Mouse (Mus musculus) granulocyte monocyte progenitor cell, adult 5-6 weeks (primary cell): ENCODE measurements around the gene Smyd3. TPM values are rescaled to one million over a fixed set of nuclear protein-coding genes. Genes with fewer than 3 reads are reported as not detected.
"Not testable (repeated sequence)": the region's sequence is repeated elsewhere in the genome, so short reads cannot be mapped to it uniquely, and the experiment has no call there.

ENCODE experiments used
- ATAC-seq: replicated peaks from 2 replicates; pipeline ENCODE4 v1.8.0; 2016; ENCODE audit warnings: mild to moderate bottlenecking, moderate TSS enrichment, inconsistent platforms; ENCODE audit not compliant: poor library complexity, severe bottlenecking
- total RNA-seq, 2 experiments: library from RNA; stranded (forward) in 1 of 2; stranded (reverse) in 1 of 2; fragments of 200-712, 200-1000 nt in 1 of 2; fragments of >200 nt in 1 of 2; fragmentation: Nextera tagmentation in 1 of 2; gene quantifications; 2 replicates each; pipeline ENCODE4 v1.2.3; 2014 to 2017

Gene Smyd3
- total RNA-seq, 2 experiments from 2014 or later: 30.2 to 34.9 TPM

GRCm38 (mm10) chr1:179313618-179314017, 204.2 kb downstream of the Smyd3 start:
- no peak for ATAC-seq

DNA sequence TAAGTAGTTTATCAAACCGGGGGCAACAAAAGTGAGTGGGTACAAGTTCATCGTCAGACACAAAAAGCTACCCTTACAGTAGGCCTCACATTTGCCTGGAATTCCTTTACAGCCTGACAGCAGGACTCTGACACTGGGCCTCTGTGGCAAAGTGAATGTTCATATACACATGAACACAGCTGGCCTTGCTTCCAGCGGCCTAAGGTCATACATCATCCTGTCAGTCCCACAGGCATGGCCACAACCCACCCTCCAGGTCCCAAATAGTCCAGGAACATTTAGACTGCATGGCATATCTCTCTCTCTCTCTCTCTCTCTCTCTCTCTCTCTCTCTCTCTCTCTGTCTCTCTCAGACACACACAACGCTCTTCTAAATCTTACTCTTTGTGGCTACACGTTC, 208.4 kb downstream of the Smyd3 start:
- no peak for ATAC-seq

GRCm38 (mm10) chr1:179302446-179303230, 215.2 kb downstream of the Smyd3 start:
- ATAC-seq: no peak

DNA sequence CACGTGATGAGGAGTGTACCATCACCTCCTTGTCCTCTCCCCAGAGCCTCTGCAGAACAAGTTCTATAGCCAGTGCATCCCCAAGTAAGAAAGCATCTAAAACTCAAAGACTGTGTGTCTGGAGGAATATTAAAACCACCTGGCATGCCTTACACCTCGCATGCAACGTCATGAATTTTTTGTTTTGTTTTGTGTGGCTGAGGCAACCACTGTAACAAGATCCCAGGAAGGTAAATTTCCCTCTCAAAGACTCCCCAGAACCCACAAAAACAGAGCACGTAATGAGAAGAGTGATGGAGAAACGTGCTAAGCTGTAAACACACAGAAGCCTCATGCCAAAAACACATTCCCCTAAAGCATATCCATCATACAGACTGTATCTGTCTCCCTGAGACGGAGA, 222.2 kb downstream of the Smyd3 start:
- no peak for ATAC-seq

GRCm38 (mm10) chr1:179293772-179294353, 224.0 kb downstream of the Smyd3 start:
- no peak for ATAC-seq

DNA sequence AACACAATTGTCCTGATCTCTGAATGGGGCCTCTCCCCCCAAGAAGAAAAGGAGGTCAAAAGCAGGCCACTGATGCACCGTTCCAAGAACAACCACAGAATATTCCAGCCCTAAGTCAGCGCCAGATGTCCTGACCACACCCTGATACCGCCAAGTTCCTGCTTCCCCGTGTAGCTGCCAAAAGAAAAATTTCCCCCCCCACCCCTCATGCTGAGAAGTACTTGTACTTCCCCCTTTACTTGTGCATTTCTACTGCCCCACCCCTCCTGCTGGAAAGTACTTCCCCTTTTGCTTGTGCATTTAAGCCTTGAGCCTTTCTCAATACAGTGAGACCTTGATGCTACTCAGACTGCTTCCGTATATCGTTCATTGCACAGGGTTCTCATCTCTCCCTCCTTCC, 227.7 kb downstream of the Smyd3 start:
- ATAC-seq: not testable (repeated sequence)

- no peak for ATAC-seq
Measured at GRCm38 (mm10) chr1:179289744-179290143, 228.1 kb downstream of the Smyd3 start.

DNA sequence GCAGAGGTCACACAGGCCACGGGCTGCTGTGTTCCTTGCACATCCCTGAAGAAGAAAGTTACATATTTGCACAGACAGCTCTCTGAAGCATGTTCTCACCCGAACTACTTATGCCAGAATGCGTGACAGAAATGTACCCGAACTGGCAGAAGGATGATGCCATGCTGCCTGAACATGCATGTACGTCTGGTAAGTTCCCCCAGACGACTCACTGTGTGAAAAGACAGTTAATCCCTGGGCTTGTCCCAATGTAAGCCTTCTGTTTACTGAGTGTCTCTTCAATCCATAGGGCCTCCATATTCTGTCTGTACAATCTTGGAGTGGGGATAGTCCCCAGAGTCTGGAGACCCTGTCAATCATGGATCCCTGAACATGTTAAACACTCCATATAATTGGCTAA, 231.1 kb downstream of the Smyd3 start:
- no peak for ATAC-seq

DNA sequence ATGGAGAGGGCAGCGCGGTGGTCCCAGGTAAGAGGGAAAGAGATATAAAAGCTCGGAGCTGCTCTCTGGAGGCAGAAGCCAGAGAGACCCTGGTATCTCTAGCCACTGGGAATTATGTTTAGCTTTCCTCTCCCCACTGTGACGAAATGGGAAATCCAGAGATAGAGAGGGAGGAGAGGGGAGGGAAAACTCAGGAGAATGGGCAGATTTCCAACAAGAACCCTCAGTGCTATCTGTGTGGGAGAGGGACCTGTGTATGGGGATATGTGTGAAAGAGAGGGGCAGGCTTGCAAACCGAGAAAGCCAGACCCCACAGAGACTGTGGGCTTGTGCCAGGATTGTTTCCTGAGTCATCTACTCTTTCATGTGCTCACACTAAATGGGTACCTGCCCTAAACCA, 235.0 kb downstream of the Smyd3 start:
- ATAC-seq: no peak

- ATAC-seq: no peak
Measured at GRCm38 (mm10) chr1:179281401-179282121, 236.3 kb downstream of the Smyd3 start.

DNA sequence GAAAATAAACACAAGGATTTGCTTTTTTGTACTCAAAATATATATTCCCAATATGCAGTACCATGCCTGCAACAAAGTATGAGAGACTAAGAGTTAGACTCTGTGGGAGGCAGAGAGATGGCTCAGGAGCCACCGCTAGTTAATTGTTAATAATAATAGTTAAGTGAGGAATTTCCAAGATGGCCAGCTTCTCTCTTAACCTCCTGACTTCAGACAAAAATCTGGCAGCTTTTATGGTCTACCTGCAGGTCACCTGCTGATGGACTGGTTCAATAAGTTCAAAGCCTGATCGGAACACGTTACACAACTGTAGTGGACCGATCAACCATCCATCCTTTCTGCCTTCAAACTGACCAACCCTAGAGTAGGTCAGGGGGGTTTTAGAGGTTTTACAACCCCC, 238.7 kb downstream of the Smyd3 start:
- ATAC-seq: no peak

- ATAC-seq: no peak
Measured at GRCm38 (mm10) chr1:179277346-179277745, 240.5 kb downstream of the Smyd3 start.

- ATAC-seq: no peak
Measured at GRCm38 (mm10) chr1:179276866-179277265, 241.0 kb downstream of the Smyd3 start.

- no peak for ATAC-seq
Measured at GRCm38 (mm10) chr1:179272926-179273325, 244.9 kb downstream of the Smyd3 start.

- no peak for ATAC-seq
Measured at GRCm38 (mm10) chr1:179272351-179272750, 245.5 kb downstream of the Smyd3 start.

DNA sequence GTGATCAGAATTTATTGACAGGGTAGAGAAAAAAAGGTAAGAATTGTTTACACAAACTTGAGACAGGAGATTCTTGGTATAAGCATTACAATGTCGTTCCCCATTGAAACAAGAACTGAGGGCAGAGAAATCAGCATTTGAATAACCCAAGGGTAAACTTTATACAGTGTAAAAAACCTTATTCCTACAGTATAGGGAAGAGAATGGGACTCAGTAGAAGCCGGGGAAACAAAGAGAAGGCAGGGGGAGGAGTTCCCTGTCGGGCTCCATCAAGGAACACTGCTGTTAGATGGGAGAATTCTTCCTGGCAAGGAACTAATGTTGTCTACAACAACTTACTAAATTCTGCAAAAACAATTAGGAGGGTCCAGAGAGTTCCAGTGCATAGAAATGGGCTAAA, 250.9 kb downstream of the Smyd3 start:
- no peak for ATAC-seq

- no peak for ATAC-seq
Measured at GRCm38 (mm10) chr1:179261496-179261966, 256.3 kb downstream of the Smyd3 start.

DNA sequence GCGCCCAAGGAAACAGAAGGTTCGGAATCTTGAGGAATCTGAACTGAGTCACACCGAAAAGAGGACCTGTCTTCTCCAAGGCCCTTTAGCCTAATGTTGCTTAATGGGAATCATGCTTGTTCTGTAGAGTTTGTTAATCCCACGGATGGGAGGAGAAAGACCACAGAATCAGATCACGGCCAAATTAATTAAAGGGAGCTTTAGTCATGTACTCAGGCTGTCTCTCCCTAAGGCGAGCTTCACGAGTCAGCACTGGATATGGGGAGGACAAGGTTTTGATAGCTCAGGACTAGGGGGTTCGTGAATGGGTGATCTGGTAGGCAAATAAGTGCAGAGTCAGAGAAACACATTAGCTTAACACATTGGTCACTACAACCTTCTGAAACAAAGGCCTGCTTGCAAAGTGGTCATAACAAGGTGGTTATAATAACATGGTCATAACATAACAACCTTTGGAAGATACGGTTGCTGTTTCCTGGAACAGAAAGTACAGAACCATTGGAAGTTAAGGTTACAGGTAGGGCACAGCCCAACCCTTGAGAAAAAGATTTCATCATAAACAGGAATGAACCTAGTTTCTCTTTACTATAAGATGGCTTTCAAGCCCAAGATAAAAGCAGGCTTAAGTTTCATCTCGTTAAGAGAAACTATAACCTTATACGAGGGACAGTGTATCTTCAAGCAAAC, 261.9 kb downstream of the Smyd3 start:
- no peak for ATAC-seq

- ATAC-seq: no peak
Measured at GRCm38 (mm10) chr1:179254531-179254930, 263.3 kb downstream of the Smyd3 start.

- ATAC-seq: no peak
Measured at GRCm38 (mm10) chr1:179252611-179253010, 265.2 kb downstream of the Smyd3 start.

DNA sequence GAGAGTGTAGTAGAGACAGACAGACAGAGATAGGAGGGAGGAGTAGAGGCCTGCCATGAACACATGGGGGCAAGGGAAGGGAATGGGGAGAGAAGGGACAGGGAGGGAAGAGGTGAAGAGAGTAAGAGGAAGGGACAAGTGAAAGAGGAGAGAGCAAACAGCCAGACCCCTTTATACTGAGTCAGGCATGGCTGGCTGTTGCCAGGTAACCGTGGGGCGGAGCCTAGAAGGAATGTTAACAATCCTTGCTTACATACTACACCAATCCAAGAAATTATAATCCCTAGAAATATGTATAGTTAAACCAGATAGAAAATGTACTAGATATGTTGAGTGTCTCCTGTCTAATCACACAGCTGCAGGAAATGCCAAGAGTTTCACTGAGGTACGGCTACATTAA, 267.5 kb downstream of the Smyd3 start:
- no peak for ATAC-seq
